Mouse (Mus musculus) forebrain, embryonic 16.5 days (tissue): ENCODE results near the gene Bsg. TPM values are rescaled to one million over a fixed set of nuclear protein-coding genes. Genes with fewer than 3 reads are reported as not detected.
"Not testable (repeated sequence)": the region's sequence is repeated elsewhere in the genome, so short reads cannot be mapped to it uniquely, and the experiment has no call there.

Source experiments
- ATAC-seq: fragments of 200-750 bp; cut with Nextera tagmentation; 2 replicates; pipeline ENCODE4 v1.8.0; 2017; ENCODE audit warnings: mild to moderate bottlenecking, moderate library complexity
- H3K27ac ChIP-seq: fragments of 300-500 bp; sonication (generic); 2 replicates; pipeline ENCODE4 v1.5.1; 2014; ENCODE audit warnings: low read length, control low read depth
- H3K27me3 ChIP-seq: fragments of 300-500 bp; sonication (generic); replicated peaks from 2 replicates; pipeline ENCODE4 v1.6.1; 2014; ENCODE audit warnings: low read length; ENCODE audit not compliant: control insufficient read depth, insufficient read depth
- H3K36me3 ChIP-seq: fragments of 300-500 bp; sonication (generic); 2 replicates; pipeline ENCODE4 v1.6.1; 2014; ENCODE audit not compliant: control insufficient read depth, insufficient read depth
- H3K4me1 ChIP-seq: fragments of 300-500 bp; sonication (generic); replicated peaks from 2 replicates; pipeline ENCODE4 v1.6.1; 2014; ENCODE audit warnings: low read length; ENCODE audit not compliant: control insufficient read depth, insufficient read depth
- H3K4me2 ChIP-seq: fragments of 300-500 bp; sonication (generic); 2 replicates; pipeline ENCODE4 v1.6.1; 2014; ENCODE audit warnings: mild to moderate bottlenecking, low read length, control low read depth
- H3K4me3 ChIP-seq: fragments of 300-500 bp; sonication (generic); replicated peaks from 2 replicates; pipeline ENCODE4 v1.5.1; 2014; ENCODE audit warnings: mild to moderate bottlenecking, low read length, control low read depth
- H3K9ac ChIP-seq: fragments of 300-500 bp; sonication (generic); replicated peaks from 2 replicates; pipeline ENCODE4 v1.6.1; 2014; ENCODE audit warnings: low read depth, low read length, control low read depth
- H3K9me3 ChIP-seq: fragments of 300-500 bp; sonication (generic); 2 replicates; pipeline ENCODE4 v1.6.1; 2016; ENCODE audit warnings: low read length; ENCODE audit not compliant: control insufficient read depth
- WGBS: fragments of 180-500 bp; shearing (Covaris S2); extraction: QIAGEN DNeasy Blood & Tissue Kit; methylation state at CpG from one replicate; pipeline ENCODE4 v1.1.7; 2014; 5-methylcytosine and 5-hydroxymethylcytosine counted together
- polyA plus RNA-seq: library from polyadenylated mRNA; unstranded; fragments of >200 nt; fragmentation: Nextera tagmentation; extraction: Ambion mirVana; gene quantifications from 2 replicates; pipeline ENCODE4 v1.2.1, GENCODE M21; 2015

Bsg gene
- polyA plus RNA-seq, 1 experiment from 2014 or later, result 726 TPM

GRCm38 (mm10) chr10:79748496-79748895 lies 44.2 kb downstream of the Bsg start:
- Histone ChIP-seq H3K4me2 (no peak overlapping the region), H3K27me3 (no peaks in the 10 kb centered on the region), H3K4me1 (peaks cover 10% of the 10 kb centered on the region), H3K27ac (no peak overlapping the region), H3K9me3 (no peaks in the 10 kb centered on the region), H3K36me3 (no peaks in the 10 kb centered on the region; the same call in 1 of the 2 replicates), H3K9ac (no peak overlapping the region), H3K4me3 (no peak overlapping the region)
- no peak for ATAC-seq
- WGBS, result 80% methylated on average over 6 of the region's 6 CpGs

GRCm38 (mm10) chr10:79754856-79755516 lies 50.7 kb downstream of the Bsg start, which contains the start of gene Fgf22:
Gene Fgf22, plus strand, starts transcription at chr10:79755076.
- peak; percentile 64 for ATAC-seq
- H3K27ac ChIP-seq, result no peak within 1 kb of the TSS
- H3K4me3 ChIP-seq, result peak within 1 kb of the TSS; percentile 36

GRCm38 (mm10) chr10:79755854-79756253 lies 51.6 kb downstream of the Bsg start:
- Histone ChIP-seq H3K4me2 (no peak overlapping the region), H3K36me3 (peaks cover 20% of the 10 kb centered on the region), H3K9me3 (no peaks in the 10 kb centered on the region), H3K4me3 (no peak overlapping the region), H3K27me3 (no peaks in the 10 kb centered on the region), H3K4me1 (peaks cover 6% of the 10 kb centered on the region; the same call in 1 of the 2 replicates), H3K27ac (no peak overlapping the region), H3K9ac (no peak overlapping the region)
- WGBS, result 91% methylated on average over 3 of the region's 3 CpGs
- ATAC-seq, result no peak

More at GRCm38 (mm10) chr10:79754856-79755516, 50.7 kb downstream of the Bsg start, which contains the start of gene Fgf22:
- under 1% methylated on average over 36 of the region's 36 CpGs for WGBS
- H3K4me1 ChIP-seq, result peaks cover 6% of the 10 kb centered on the region; the same call in 1 of the 2 replicates
- peaks cover 16% of the 10 kb centered on the region for H3K36me3 ChIP-seq
- H3K9me3 ChIP-seq, result no peaks in the 10 kb centered on the region
- H3K4me2 ChIP-seq, result peak within 1 kb of the TSS; percentile 57
- peak within 1 kb of the TSS; percentile 5 for H3K9ac ChIP-seq
- H3K27me3 ChIP-seq, result no peaks in the 10 kb centered on the region

GRCm38 (mm10) chr10:79756660-79757059 lies 52.4 kb downstream of the Bsg start:
- Histone ChIP-seq H3K4me2 (no peak overlapping the region), H3K4me3 (no peak overlapping the region), H3K27ac (no peak overlapping the region), H3K9ac (no peak overlapping the region), H3K4me1 (peaks cover 6% of the 10 kb centered on the region; the same call in 1 of the 2 replicates), H3K36me3 (peaks cover 28% of the 10 kb centered on the region), H3K27me3 (no peaks in the 10 kb centered on the region), H3K9me3 (no peaks in the 10 kb centered on the region)
- no peak for ATAC-seq
- WGBS, result 88% methylated on average over 24 of the region's 24 CpGs

GRCm38 (mm10) chr10:79759675-79760074 lies 55.4 kb downstream of the Bsg start:
- ATAC-seq, H3K4me1 ChIP-seq, H3K4me3 ChIP-seq, H3K9me3 ChIP-seq, H3K4me2 ChIP-seq, H3K27me3 ChIP-seq, H3K9ac ChIP-seq, H3K27ac ChIP-seq: not testable (repeated sequence)
- whole genome bisulfite sequencing, result 100% methylated on average over 1 of the region's 1 CpGs
- H3K36me3 ChIP-seq, result peaks cover 31% of the 10 kb centered on the region

- Histone ChIP-seq H3K4me1 (peaks cover 13% of the 10 kb centered on the region), H3K27me3 (no peaks in the 10 kb centered on the region), H3K4me3 (no peak overlapping the region), H3K27ac (no peak overlapping the region), H3K9me3 (no peaks in the 10 kb centered on the region), H3K36me3 (peaks cover 31% of the 10 kb centered on the region), H3K4me2 (no peak overlapping the region), H3K9ac (no peak overlapping the region)
- no peak for ATAC-seq
- WGBS, result 98% methylated on average over 11 of the region's 11 CpGs
Observed at GRCm38 (mm10) chr10:79760603-79761143, 56.4 kb downstream of the Bsg start.

Other genes with a start within 250 kb of the Bsg start
- not detected in 2 replicates for gene Vmn2r83, start 235.8 kb upstream of the Bsg start, polyA plus RNA-seq
- gene Plpp2, start 170.7 kb upstream of the Bsg start, polyA plus RNA-seq, result 9.0 and 11.6 TPM in 2 replicates
- gene Mier2, start 149.3 kb upstream of the Bsg start, polyA plus RNA-seq, result 59.8 and 68.5 TPM in 2 replicates
- gene Theg, start 117.2 kb upstream of the Bsg start, polyA plus RNA-seq, result not detected in 2 replicates
- gene C2cd4c, start 90.5 kb upstream of the Bsg start, polyA plus RNA-seq, result 0.25 and 0.32 TPM in 2 replicates
- gene Shc2, start 66.6 kb upstream of the Bsg start, polyA plus RNA-seq, result 12.3 and 16.0 TPM in 2 replicates
- 0.28 TPM in 1 of 2 replicates, not detected in the other for gene Odf3l2, start 58.8 kb upstream of the Bsg start, polyA plus RNA-seq
- 0.57 and 1.0 TPM in 2 replicates for gene Madcam1, start 39.9 kb upstream of the Bsg start, polyA plus RNA-seq
- gene Tpgs1, start 35.1 kb upstream of the Bsg start, polyA plus RNA-seq, result 75.9 and 76.6 TPM in 2 replicates
- 61.1 and 71.1 TPM in 2 replicates for gene Cdc34, start 22.3 kb upstream of the Bsg start, polyA plus RNA-seq
- 1.7 and 1.8 TPM in 2 replicates for gene Gzmm, start 15.5 kb upstream of the Bsg start, polyA plus RNA-seq
- 0.39 and 0.52 TPM in 2 replicates for gene Hcn2, start 12.1 kb downstream of the Bsg start, polyA plus RNA-seq
- gene Polrmt, start 42.1 kb downstream of the Bsg start, polyA plus RNA-seq, result 47.1 and 50.0 TPM in 2 replicates
- gene Fgf22, start 50.6 kb downstream of the Bsg start, polyA plus RNA-seq, result 0.25 and 0.73 TPM in 2 replicates
- gene Rnf126, start 62.5 kb downstream of the Bsg start, polyA plus RNA-seq, result 85.8 and 87.2 TPM in 2 replicates
- 1.1 and 1.4 TPM in 2 replicates for gene Fstl3, start 72.8 kb downstream of the Bsg start, polyA plus RNA-seq
- 0.36 and 0.62 TPM in 2 replicates for gene Prss57, start 86.5 kb downstream of the Bsg start, polyA plus RNA-seq
- 327 and 349 TPM in 2 replicates for gene Palm, start 89.1 kb downstream of the Bsg start, polyA plus RNA-seq
- gene Misp, start 116.5 kb downstream of the Bsg start, polyA plus RNA-seq, result 0.48 and 1.2 TPM in 2 replicates
- 98.3 and 107 TPM in 2 replicates for gene Ptbp1, start 149.9 kb downstream of the Bsg start, polyA plus RNA-seq
- 12.4 and 15.3 TPM in 2 replicates for gene Prtn3, start 170.0 kb downstream of the Bsg start, polyA plus RNA-seq
- 415 and 495 TPM in 2 replicates for gene Plppr3, start 170.1 kb downstream of the Bsg start, polyA plus RNA-seq
- not detected in 2 replicates for gene Elane, start 181.8 kb downstream of the Bsg start, polyA plus RNA-seq
- gene Cfd, start 186.4 kb downstream of the Bsg start, polyA plus RNA-seq, result not detected in 2 replicates
- gene Med16, start 204.4 kb downstream of the Bsg start, polyA plus RNA-seq, result 53.8 and 54.0 TPM in 2 replicates
- gene Gm26602, start 206.4 kb downstream of the Bsg start, polyA plus RNA-seq, result 17.7 and 36.3 TPM in 2 replicates
- 2.7 and 3.6 TPM in 2 replicates for gene Kiss1r, start 212.5 kb downstream of the Bsg start, polyA plus RNA-seq
- 289 and 309 TPM in 2 replicates for gene R3hdm4, start 216.7 kb downstream of the Bsg start, polyA plus RNA-seq
- 2.4 and 3.5 TPM in 2 replicates for gene Arid3a, start 222.6 kb downstream of the Bsg start, polyA plus RNA-seq